Mouse (Mus musculus): Measurements from ENCODE around the gene Ttc28.
A peak's percentile ranks its signal among the peaks of the same experiment; 100 is the strongest.

Ttc28 gene

DNA sequence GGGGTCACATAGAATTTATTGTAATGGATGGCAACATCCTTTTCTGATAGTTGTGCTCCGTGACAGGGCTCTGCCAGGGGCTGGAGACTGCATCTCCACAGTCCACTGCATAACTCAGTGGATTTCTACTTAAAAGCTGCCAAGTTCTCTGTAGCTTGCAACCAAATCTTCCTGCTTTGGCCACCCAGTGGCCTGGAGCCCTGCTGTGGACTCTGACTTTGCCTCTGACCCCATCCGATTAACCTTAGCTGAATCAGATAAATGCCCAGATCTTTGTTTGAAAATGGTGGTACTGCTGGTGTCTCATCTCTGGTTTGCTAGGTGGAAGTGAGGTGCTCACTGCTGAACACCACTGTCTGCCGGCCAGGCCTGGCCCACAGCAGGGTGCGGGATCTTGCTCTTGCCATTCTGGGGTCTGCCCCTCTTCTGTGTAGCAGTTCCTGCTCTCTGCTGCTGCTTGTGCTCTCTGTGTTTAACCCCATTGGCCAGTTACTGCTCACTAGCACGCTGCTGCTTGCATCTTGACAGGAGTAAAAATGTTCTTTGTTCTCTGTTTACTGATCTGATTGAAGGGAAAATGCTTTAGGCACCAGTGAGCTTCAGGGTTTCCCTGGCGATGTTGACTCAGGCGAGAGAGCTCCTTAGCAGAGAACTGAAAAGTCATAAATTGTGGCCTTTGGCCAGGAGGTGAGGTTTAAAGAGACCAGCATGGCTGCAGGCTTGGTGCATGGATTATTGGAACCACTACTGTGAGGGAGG lies 219.1 kb downstream of the Ttc28 start:
- peak; percentile 58 for DNase-seq (ENCODE audit: low spot score)

DNA sequence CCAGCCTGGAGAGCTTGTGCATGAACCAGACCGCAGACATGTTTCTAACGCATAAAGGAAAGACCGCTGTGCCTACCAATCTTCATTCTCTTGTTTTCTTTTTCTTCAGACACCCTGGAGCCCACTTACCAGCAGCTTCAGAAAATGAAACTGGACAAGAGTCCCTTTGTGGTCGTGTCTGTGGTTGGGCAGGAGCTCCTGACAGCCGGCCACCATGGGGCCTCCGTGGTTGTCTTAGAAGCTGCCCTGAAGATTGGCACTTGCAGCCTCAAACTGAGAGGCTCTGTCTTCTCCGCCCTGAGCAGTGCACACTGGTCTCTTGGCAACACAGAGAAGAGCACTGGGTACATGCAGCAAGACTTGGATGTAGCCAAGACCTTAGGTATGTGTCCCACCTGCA lies 221.0 kb downstream of the Ttc28 start:
- DNase-seq (ENCODE audit: low spot score) = no peak

DNA sequence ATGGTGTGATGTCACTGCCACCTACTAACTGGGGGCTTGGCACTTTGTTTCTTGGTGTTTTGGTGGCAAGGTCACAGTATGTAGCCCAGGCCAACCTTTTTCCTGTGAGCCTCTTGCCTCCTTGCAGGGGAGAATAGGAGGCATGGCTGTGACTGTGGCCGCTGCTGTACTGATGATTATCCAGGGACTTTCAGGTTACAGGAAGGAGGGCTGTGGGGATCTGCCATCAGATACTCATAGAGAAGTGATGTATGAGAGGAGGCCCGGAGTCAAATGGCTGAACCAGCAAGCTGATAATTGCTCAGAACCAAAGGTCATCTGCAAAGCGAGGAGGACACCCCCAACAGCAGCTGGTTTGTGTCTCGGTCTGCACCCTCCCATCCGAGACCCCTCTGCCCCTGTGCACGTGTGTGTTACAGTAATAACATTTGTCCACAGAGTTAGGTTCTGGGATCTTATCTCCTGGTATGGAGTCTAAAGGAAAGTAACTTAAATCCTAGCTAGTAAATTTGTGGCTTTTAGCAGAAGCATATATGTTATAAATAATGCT lies 221.9 kb downstream of the Ttc28 start:
- DNase-seq (ENCODE audit: low spot score) = no peak

DNA sequence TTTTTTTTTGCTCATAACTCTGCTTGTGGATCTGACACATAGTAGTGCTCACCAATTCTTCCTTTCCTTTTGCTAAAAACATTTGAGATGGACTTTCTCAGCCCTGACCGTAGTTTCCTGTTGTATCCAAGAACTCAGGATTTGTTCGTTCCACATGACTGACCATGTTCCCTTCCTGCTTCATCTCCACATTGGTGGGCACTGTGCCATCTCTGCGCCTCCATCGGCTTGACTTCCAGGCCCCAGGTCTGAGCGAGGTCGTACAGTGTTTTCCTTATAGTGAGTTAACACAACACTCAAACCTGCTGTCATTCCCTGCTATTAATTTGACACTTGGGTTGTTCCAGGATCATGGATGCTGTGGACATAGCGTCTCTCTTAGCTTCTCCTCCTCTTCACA lies 225.2 kb downstream of the Ttc28 start:
- DNase-seq (ENCODE audit: low spot score) = no peak

DNA sequence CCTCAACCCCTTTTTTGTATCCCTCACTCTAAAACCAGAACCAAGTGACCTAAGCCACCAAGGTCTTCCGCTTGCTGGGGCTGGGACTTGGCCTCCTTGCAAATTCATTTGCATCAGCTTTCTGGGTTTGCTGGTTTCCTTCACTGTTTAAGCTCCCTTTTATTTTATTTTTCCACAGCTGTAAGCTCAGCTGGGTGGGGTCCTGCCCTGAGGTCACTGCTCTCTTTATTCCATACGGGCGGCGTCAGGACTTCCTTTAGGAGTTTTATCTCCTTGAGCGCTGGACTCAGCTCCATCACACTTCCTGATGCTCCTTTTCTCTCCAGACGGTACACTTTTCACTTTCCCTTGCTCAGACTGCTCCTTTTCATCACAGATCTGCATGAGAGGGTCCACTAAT lies 231.8 kb downstream of the Ttc28 start:
- DNase-seq (ENCODE audit: low spot score) = no peak

DNA sequence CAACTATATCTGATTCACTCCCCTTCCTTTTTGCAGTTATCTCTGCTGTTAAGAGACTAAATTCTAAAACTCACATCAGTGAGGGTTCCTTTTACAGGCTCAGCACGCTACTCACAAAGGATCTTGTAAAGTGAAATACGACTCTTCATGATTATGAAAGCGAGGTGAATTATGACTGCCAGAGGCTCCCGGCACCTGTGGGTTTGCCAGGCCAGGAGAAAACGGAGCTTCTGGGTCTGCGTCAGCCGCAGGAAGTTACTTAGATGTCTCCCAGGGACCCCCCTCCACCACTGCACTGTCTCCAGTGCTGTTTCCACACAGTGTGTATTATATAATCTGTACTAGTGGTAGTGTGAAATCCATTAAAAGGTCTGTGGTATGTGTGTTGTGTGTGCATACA lies 233.6 kb downstream of the Ttc28 start:
- DNase-seq (ENCODE audit: low spot score) = no peak

DNA sequence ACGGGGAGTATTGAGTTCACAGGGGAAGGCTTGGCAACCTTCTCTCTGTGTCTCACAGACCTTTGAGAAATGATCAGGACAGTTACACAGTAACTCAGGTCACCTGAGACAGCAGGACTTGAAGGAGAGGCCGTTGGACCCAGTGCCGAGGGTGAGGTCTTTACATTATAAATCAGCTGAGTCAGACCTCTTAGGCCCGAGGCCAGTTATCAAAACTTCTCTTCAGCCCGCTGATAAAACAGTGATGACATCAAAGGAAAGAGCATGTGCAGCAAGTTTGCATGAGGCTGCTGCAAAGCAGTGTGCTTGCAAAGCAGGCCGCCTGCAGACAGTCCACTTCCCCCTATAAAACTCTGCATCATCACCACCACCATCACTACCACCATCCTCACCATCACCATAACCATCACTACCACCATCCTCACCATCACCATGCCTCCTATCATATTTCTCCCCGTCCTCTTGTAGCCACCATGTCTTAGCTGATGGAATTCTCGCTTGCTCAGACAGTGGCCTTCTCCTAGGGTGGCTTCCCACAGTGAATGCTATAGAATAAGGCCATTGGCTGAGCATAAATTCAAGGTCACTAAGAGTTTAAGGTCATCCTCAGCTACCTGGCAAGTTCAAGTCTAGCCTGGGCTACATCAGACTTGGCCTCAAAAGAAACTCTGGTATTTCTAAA lies 234.2 kb downstream of the Ttc28 start:
- no peak for DNase-seq (ENCODE audit: low spot score)

DNA sequence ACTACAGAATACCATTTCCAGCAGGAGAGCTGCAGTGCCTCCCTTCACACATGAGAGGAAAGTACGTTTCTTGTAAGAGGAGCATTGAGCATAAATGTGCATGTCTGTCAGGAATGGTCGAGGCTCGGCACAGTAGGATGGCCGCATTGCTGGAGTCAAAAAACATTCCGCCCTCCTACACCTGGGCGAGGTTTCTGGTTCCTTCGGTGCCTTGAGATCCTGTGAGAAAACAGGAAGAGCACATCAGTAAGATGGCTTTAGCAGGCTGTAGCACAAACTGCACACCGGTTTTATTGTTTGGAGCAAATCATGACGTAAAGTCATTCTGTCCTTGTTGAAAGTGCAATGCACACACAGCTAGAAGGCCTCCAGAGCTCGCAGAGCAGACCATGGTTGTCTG lies 235.0 kb downstream of the Ttc28 start:
- no peak for DNase-seq (ENCODE audit: low spot score)

DNA sequence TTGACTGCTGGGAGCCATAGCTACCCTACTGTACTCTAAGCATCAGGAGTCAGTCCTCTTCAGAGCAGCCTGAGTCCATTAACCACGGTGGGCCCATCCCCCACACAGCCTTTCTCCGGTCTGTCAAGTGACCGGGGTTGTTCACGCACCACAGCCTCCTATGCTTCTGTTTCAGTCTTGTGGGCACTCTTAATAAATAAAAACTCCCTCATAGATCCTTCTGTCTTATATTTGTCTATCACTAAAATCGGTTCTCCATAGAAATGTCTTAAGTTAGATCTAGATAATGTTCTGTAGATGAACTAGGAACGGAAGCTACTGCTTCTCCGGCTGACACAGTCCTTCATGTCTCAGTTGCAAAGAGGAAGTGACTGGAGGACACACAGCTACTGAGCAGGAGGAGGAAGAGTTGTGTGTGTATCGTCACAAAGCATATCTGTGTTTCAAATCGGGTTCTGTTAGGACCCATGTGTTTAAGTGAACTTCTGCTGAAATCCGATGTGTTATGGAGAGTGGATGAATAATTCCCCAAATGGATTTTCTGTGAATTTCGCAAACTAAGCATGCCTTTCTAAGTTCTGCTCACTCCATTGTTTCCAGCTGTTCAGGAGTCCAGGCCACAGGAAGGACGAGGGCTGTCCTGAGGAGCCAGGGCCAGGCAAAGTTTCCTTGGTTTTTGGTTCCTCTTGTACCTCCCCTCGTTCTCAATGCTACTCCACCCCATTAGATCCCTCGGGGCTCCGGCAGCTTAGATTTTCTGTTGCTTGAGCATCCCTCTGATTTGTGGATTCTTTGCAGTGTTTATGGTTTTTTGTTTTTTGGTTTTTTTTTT lies 236.1 kb downstream of the Ttc28 start:
- peak; percentile 60 for DNase-seq (ENCODE audit: low spot score)

DNA sequence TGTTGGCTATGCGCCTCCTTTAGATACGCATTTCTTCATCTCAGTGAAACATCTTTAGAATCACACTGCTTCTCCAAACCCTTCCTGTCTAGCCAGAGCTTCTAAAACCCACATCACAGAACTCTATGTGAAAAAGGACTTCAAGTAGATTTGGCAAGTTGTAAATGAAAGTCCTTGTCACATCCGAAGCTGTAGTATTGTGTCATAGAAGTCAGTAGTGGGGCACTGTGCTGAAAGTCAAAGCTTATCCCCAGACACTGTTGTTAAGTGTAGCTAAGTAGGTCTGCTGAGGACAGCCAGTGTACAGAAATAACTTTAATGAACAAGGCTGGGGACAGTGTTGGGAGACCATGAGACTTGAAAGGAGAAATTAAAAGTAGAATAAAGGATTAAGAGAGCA lies 240.2 kb downstream of the Ttc28 start:
- no peak for DNase-seq (ENCODE audit: low spot score)

DNA sequence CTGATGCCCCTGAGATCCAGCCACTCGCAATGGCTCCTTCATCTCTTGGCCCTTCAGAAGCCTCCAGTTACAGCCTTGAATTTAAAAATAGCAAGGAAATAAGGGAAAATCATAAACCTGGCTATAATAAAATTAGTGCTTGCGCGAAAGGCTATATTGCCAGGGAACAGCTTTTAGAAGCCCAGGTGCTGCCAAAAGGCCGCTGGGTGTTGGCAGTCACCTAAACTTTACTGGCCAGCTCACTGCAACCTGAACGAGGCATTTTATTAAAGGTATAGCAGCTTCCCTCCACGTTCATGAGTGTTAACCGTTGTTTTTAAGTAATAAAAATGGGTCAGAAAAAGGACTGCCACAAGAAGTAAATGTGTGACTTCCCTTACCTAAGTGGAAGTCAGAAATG lies 240.7 kb downstream of the Ttc28 start:
- no peak for DNase-seq (ENCODE audit: low spot score)

DNA sequence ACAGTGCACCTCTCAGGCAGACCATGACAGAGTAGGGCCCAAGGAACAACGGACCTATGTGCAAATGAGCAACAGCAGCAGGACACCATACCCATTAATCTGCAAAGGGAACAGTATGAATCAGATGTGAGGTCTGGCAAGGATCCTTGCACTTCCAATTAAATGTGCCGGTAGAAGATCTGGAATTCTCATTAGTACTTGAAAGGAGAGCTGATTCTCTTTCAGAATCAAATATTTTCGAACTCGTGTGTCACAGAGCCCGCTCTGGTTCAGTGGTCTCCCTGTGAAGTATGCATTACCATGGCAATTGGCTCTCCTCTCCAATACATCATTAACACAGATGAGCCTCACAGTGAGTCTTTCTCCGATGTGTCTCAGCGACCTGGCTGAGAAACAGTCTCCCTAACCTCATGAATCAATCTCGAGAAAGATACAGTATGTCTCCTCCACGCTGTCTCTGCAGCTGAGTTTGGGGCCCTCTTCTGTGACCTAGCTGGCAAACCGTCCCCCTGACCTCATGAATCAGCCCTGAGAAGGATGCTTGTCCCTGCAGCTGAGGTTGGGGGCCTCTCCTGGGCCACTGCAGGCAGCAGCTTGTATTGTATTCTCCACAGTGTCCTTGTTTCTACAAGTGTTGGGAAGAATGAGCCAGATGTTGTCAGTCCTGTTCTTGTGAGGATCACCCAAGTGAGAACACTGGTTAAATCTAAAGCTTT lies 241.3 kb downstream of the Ttc28 start:
- no peak for DNase-seq (ENCODE audit: low spot score)

DNA sequence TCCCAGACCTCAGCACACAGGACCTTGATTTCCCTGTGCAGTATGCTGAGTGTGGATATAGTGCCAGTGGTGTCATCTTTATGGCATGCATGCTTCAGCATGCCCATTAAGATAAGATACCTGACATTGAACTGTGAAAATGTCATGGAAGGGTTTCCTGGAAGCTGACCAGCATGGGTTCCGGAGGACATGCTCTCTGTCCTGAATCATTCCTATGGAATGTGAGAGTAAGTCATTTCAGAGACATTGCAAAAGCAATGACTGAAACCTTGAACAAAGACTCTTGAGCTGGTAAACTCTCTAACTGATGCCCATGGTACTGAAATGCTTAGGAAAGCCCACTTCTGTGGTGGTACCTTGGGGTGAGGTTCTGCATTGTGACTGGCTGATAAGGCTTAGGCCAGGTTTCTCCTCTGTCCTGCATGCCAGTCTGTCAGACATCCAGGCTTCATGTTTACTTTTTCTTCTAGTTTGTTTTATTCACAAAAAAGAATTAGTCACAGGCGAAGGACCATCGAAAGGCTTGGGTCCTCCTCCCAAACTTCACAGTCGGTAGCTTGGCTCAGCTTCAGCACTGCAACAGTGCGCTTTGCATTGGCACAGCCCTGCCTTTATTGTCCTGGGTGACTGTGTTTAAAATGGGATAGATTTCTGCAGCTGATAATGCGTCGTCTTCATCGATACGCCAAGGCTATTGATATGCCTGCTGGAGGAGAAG lies 242.9 kb downstream of the Ttc28 start:
- DNase-seq (ENCODE audit: low spot score) = no peak

DNA sequence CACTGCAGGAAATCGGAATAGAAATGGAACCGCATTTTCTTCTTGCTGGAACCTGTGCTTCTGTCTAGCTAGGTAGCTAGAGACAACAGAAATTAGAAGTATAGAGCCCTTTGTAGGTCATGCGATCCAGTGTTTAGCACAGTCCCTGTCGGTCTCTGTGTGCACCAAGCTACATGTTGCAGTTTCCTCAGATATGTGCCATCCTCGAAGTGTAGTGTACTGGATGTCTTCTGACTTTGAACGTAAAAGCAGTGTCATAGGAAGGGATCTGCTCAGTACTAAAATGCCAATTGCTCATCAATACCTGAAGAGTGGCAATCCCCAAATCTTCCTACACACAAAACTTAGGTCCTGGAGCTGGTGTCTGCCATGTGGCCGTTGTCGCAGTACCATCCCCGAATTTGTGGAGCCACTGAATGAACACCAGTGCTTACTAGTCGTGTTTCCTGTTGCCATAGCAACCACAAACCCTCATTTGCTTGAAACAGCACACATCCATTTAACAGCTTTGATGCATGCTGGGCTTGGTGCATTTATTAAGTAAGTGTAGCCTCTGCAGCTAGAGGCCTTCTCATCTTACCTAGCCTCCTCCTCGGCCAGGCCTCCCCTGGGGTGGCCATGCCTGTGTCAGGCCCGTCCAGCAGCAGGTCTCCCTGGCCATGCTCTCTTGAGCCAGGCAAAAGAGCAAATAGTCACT lies 243.6 kb downstream of the Ttc28 start:
- peak; percentile 67 for DNase-seq (ENCODE audit: low spot score)

DNA sequence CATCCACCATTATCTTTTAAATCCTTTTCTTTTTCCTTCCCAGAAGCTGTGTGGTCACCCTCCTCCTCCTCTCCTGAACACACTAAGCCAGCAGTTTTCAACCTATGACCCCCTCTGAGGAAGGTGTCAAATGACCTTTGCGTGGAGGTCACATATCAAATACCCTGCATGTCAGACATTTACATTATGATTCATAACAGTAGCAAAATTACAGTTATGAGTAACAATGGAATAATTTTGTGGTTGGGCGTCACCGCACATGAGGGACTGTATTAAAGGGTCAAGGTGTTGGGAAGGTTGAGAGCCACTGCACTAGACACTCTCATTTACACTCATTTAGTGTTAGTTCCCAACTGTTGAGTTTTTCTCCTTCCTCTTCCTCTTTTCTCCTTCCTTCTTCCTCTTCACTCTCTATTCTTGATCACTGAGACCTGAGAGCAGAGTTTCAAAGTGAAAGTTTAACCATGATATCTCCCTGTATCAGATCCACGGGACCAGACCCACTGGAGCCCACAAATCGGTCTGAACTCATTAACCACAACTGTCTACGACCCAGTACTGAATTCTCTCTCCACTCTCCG lies 245.1 kb downstream of the Ttc28 start:
- DNase-seq (ENCODE audit: low spot score) = no peak

DNA sequence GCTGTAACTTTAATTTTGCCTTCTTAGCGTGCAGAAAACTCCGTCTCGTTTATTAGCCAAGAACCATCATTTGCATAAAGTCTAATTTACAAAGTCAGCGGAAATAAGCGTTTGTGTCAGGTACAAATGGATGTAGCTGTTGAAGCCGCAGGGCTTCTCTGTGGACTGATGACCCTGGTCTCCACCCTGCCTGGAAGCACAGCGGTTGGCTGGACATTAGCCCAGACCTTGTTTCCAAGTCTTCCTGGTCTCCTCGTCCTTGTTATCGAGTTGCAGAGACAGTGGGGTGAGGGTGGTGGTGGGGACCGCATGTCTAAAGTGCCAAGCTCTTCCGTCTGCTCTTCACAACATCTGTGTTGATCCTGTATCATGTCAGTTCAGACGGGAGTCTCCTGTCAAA lies 246.1 kb downstream of the Ttc28 start:
- DNase-seq (ENCODE audit: low spot score) = no peak

DNA sequence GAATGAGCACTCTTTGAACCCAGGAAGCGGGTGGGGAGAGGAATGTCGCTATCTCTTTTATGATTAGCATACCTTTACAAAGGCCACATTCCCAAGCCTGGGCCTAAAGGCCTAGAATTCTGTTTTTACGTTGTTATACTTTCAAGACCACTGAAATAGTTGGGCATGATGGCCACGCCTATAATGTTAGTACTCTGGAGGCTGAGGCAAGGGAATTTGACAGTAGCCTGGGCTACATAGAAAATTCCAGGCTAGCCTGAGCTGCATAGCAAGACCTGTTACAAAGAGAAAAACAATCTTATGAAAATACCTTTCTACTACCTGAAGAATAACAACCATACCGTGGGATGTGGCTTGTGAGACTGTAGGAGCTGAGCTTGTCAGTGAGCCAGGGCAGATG lies 248.2 kb downstream of the Ttc28 start:
- no peak for DNase-seq (ENCODE audit: low spot score)

DNA sequence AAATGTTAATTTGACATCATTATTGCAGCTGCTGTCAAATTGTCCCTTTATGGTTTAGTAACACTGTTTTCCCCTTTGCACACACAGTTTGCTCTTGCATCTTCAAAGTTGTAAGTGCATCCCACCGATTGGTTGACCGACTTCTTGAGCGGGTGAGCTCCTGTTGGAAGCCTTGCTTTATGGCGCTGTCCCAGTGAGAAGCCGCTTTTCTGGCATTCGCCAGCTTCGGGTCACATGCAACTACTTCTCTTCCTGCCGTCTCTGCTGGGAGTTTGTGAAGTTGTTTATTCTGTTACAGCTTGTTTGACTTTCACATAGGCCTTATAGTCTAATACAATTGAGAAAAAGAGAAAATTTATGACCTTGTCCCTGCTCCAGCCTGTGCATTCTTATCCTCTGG lies 250.5 kb downstream of the Ttc28 start:
- no peak for DNase-seq (ENCODE audit: low spot score)

DNA sequence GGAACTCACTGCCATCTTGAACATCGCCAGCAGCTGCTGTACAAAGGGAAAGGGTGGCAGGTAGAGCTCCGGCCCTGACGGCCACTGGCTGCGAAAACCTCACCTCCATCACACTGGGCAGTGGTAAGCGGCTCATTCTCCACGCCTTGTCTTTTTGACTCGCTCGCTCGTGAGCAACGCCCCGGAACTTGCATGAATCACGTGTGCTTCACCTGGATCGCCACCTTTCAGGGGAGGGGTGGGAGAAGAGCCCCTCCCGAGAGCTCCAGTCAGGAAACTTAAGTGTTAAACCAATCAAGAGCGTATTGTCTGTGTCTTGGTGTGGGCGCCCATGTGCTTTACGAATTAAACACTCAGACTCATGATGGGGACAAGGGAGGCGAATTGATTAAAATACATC lies 252.0 kb downstream of the Ttc28 start:
- no peak for DNase-seq (ENCODE audit: low spot score)

DNA sequence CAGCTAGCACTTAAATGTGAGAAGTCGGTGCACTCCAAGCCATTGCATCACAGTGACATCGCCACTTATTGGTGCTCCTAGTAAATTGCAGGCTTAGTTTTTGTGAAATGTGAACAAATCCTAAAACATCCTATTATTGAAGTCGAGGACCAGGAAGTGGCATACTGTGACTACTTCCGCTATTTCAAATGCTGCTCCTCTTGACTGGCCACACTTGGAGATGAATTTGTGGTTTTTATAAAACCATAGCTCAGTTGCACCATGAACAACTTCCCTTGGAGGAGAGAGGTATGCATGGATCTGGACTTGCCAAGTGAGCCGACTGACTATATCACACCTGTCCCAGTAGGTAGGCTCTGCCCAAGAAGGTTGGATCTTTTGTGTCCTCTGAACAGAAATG lies 253.5 kb downstream of the Ttc28 start:
- DNase-seq (ENCODE audit: low spot score) = no peak
